ENCODE assay signal across 9 mouse cellular contexts in the genomic region with DNA sequence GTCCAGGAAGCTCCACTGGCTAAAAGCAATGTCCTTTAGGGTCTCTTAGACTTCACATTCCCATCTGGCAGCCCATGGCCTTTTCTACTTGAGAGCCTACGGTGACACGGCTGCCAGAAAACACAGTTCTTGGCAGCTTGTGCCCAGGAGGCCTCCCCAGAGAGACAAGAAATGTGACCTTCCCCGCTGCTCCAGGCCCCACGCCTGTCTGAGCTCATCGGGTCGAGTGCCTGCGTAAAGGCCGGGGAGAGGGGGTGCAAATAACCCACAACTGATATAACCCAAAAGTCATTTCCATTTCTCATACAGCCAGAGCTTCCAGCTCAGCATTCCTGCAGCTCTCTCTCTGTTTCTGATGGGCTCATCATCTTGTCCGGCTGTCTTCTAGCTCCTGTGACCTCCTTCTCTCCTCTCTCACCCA. TPM values are rescaled to one million over a fixed set of nuclear protein-coding genes. Genes with fewer than 3 reads are reported as not detected.
DNase-seq lines count a peak whose midpoint lies in the region; ATAC-seq and TF ChIP-seq lines count a peak whose summit lies in the region.
"Had no signal": no experiment of that assay in that cellular context is flagged by ENCODE, and none has a peak within 500 bp of the region (broad histone marks: within the 10 kb centered on the region; RNA-seq: fewer than 3 reads in every experiment).

No protein-coding gene starts in this region.

- H3K9ac ChIP-seq in midbrain, embryonic 14.5 days (replicated peaks; ENCODE audit: low read length): no peak overlapping the region
- H3K9ac ChIP-seq in midbrain, embryonic 15.5 days: no peak overlapping the region
- H3K9ac ChIP-seq in heart, postnatal 0 days (replicated peaks; ENCODE audit: low read depth, low read length): no peak overlapping the region; the same call in 1 of the 2 replicates
- no peak overlapping the region for H3K9ac ChIP-seq in midbrain, embryonic 13.5 days (replicated peaks)

- 0 out of 2 replicates have a peak, but pooled peaks have one; percentile 32 for TF ChIP-seq EP300 in heart, postnatal 0 days (IDR thresholded peaks at IDR 0.05; ENCODE audit: low read depth)

- no peak for DNase-seq in midbrain, embryonic 14.5 days
- no peak for DNase-seq in embryonic facial prominence, embryonic 10.5 days (ENCODE audit: low spot score)
- peak; percentile 65 for DNase-seq in heart, postnatal 0 days (ENCODE audit: low spot score)
- DNase-seq in skeletal muscle tissue, adult 2 months (ENCODE audit: low read depth, low spot score): peak; percentile 95
- DNase-seq in urinary bladder, postnatal 14 days (ENCODE audit: low spot score): no peak

- WGBS in midbrain, embryonic 14.5 days: 62% methylated on average over 9 of the region's 9 CpGs
- 51% methylated on average over 9 of the region's 9 CpGs for WGBS in midbrain, embryonic 15.5 days
- WGBS in embryonic facial prominence, embryonic 10.5 days: 61% methylated on average over 9 of the region's 9 CpGs
- 26% methylated on average over 9 of the region's 9 CpGs for WGBS in heart, postnatal 0 days
- 67% methylated on average over 9 of the region's 9 CpGs for whole genome bisulfite sequencing in midbrain, embryonic 13.5 days

- H3K27me3 ChIP-seq in midbrain, embryonic 14.5 days (ENCODE audit: control insufficient read depth, insufficient read depth, low read length): no peaks in the 10 kb centered on the region
- H3K27me3 ChIP-seq in midbrain, embryonic 15.5 days (replicated peaks): no peaks in the 10 kb centered on the region
- H3K27me3 ChIP-seq in embryonic facial prominence, embryonic 10.5 days (replicated peaks; ENCODE audit: low read depth, poor library complexity, severe bottlenecking): 0 out of 2 replicates have a peak, but pooled peaks cover 9% of the 10 kb centered on the region
- no peaks in the 10 kb centered on the region for H3K27me3 ChIP-seq in heart, postnatal 0 days (ENCODE audit: control insufficient read depth, insufficient read depth, low read length)
- no peaks in the 10 kb centered on the region for H3K27me3 ChIP-seq in midbrain, embryonic 13.5 days

- no peak overlapping the region for H3K4me3 ChIP-seq in midbrain, embryonic 14.5 days (replicated peaks; ENCODE audit: low read depth, low read length)
- H3K4me3 ChIP-seq in midbrain, embryonic 15.5 days: no peak overlapping the region
- no peak overlapping the region for H3K4me3 ChIP-seq in embryonic facial prominence, embryonic 10.5 days
- no peak overlapping the region for H3K4me3 ChIP-seq in heart, postnatal 0 days (ENCODE audit: low read depth, low read length)
- H3K4me3 ChIP-seq in midbrain, embryonic 13.5 days (replicated peaks): no peak overlapping the region

- H3K4me2 ChIP-seq in midbrain, embryonic 14.5 days (ENCODE audit: low read length): no peak overlapping the region
- no peak overlapping the region for H3K4me2 ChIP-seq in midbrain, embryonic 15.5 days
- H3K4me2 ChIP-seq in heart, postnatal 0 days (ENCODE audit: low read depth, low read length): no peak overlapping the region
- no peak overlapping the region for H3K4me2 ChIP-seq in midbrain, embryonic 13.5 days (replicated peaks)

- TF ChIP-seq CTCF in heart, postnatal 0 days (IDR thresholded peaks at IDR 0.05; ENCODE audit: low read depth): no peak

- H3K36me3 ChIP-seq in midbrain, embryonic 14.5 days (ENCODE audit: control insufficient read depth, insufficient read depth, low read length): no peaks in the 10 kb centered on the region
- H3K36me3 ChIP-seq in midbrain, embryonic 15.5 days (replicated peaks): no peaks in the 10 kb centered on the region
- H3K36me3 ChIP-seq in embryonic facial prominence, embryonic 10.5 days (replicated peaks): no peaks in the 10 kb centered on the region
- H3K36me3 ChIP-seq in heart, postnatal 0 days (replicated peaks; ENCODE audit: control insufficient read depth, insufficient read depth, low read length): no peaks in the 10 kb centered on the region
- H3K36me3 ChIP-seq in midbrain, embryonic 13.5 days: no peaks in the 10 kb centered on the region

- peaks cover 9% of the 10 kb centered on the region for H3K4me1 ChIP-seq in midbrain, embryonic 14.5 days (ENCODE audit: control insufficient read depth, insufficient read depth, low read length)
- peaks cover 14% of the 10 kb centered on the region for H3K4me1 ChIP-seq in midbrain, embryonic 15.5 days
- peaks cover 58% of the 10 kb centered on the region for H3K4me1 ChIP-seq in embryonic facial prominence, embryonic 10.5 days
- H3K4me1 ChIP-seq in heart, postnatal 0 days (ENCODE audit: control insufficient read depth, insufficient read depth): peaks cover 60% of the 10 kb centered on the region
- H3K4me1 ChIP-seq in midbrain, embryonic 13.5 days (replicated peaks): peaks cover 31% of the 10 kb centered on the region

- no peak for ATAC-seq in midbrain, embryonic 14.5 days (ENCODE audit: low FRiP score, low TSS enrichment)
- no peak for ATAC-seq in midbrain, embryonic 15.5 days (replicated peaks)
- peak; percentile 68 for ATAC-seq in heart, postnatal 0 days (ENCODE audit: insufficient read depth, low read depth)
- no peak for ATAC-seq in monocyte, adult 5-6 weeks (replicated peaks; ENCODE audit: insufficient number of reproducible peaks, low FRiP score, low TSS enrichment, poor library complexity, severe bottlenecking)
- ATAC-seq in midbrain, embryonic 13.5 days: no peak
- ATAC-seq: activated CD4-positive, CD25-positive, alpha-beta regulatory T cell, adult 4 months had no signal

- H3K9me3 ChIP-seq in midbrain, embryonic 14.5 days (ENCODE audit: control insufficient read depth, low read length): no peaks in the 10 kb centered on the region
- H3K9me3 ChIP-seq in midbrain, embryonic 15.5 days: no peaks in the 10 kb centered on the region
- H3K9me3 ChIP-seq in embryonic facial prominence, embryonic 10.5 days: no peaks in the 10 kb centered on the region
- no peaks in the 10 kb centered on the region for H3K9me3 ChIP-seq in heart, postnatal 0 days (replicated peaks; ENCODE audit: control insufficient read depth, low read length)
- H3K9me3 ChIP-seq in midbrain, embryonic 13.5 days: no peaks in the 10 kb centered on the region

- 0 out of 2 replicates have a peak overlapping the region, but pooled peaks have one; percentile 9 for H3K27ac ChIP-seq in midbrain, embryonic 14.5 days (replicated peaks; ENCODE audit: low read depth, low read length)
- H3K27ac ChIP-seq in midbrain, embryonic 15.5 days: no peak overlapping the region
- peak overlapping the region; percentile 60 for H3K27ac ChIP-seq in embryonic facial prominence, embryonic 10.5 days (replicated peaks)
- peak overlapping the region; percentile 99 for H3K27ac ChIP-seq in heart, postnatal 0 days (ENCODE audit: low read depth)
- no peak overlapping the region for H3K27ac ChIP-seq in midbrain, embryonic 13.5 days

RNA-seq across cellular contexts. Expression of gene Ip6k3, which starts 13.8 kb away (rescaled TPM):
- polyA plus RNA-seq in midbrain, embryonic 14.5 days (2014; fragmentation: Nextera tagmentation; extraction: Ambion mirVana): 0.20 and 0.36 TPM in 2 replicates
- polyA plus RNA-seq in midbrain, embryonic 15.5 days (2015; fragmentation: Nextera tagmentation; extraction: Ambion mirVana): 0.21 and 0.40 TPM in 2 replicates
- polyA plus RNA-seq in embryonic facial prominence, embryonic 10.5 days (2016; fragmentation: Nextera tagmentation; extraction: Ambion mirVana): not detected in 2 replicates
- total RNA-seq in heart, postnatal 0 days (2014; rRNA removed; ENCODE audit: low replicate concordance): 0.93 and 6.1 TPM in 2 replicates
- polyA plus RNA-seq in heart, postnatal 0 days (2015; fragmentation: Nextera tagmentation; extraction: Ambion mirVana): 2.1 and 3.7 TPM in 2 replicates
- 5.4 to 8.6 TPM (median 7.0 TPM) in 3 replicates for total RNA-seq in monocyte, adult 5-6 weeks (2017)
- polyA plus RNA-seq in midbrain, embryonic 13.5 days (2015; fragmentation: Nextera tagmentation; extraction: Ambion mirVana): 0.22 and 0.46 TPM in 2 replicates
- polyA plus RNA-seq: activated CD4-positive, CD25-positive, alpha-beta regulatory T cell, adult 4 months had no signal

RNA-seq across cellular contexts. Expression of gene Uqcc2, which starts 20.1 kb away (rescaled TPM):
- polyA plus RNA-seq in midbrain, embryonic 14.5 days (2014; fragmentation: Nextera tagmentation; extraction: Ambion mirVana): 353 and 471 TPM in 2 replicates
- polyA plus RNA-seq in midbrain, embryonic 15.5 days (2015; fragmentation: Nextera tagmentation; extraction: Ambion mirVana): 365 and 372 TPM in 2 replicates
- polyA plus RNA-seq in embryonic facial prominence, embryonic 10.5 days (2016; fragmentation: Nextera tagmentation; extraction: Ambion mirVana): 407 and 410 TPM in 2 replicates
- 301 and 397 TPM in 2 replicates for total RNA-seq in heart, postnatal 0 days (2014; rRNA removed; ENCODE audit: low replicate concordance)
- 419 and 436 TPM in 2 replicates for polyA plus RNA-seq in heart, postnatal 0 days (2015; fragmentation: Nextera tagmentation; extraction: Ambion mirVana)
- total RNA-seq in monocyte, adult 5-6 weeks (2017): 79.3 to 105 TPM (median 82.5 TPM) in 3 replicates
- polyA plus RNA-seq in midbrain, embryonic 13.5 days (2015; fragmentation: Nextera tagmentation; extraction: Ambion mirVana): 356 and 378 TPM in 2 replicates

RNA-seq across cellular contexts. Expression of gene Lemd2, which starts 50.5 kb away (rescaled TPM):
- polyA plus RNA-seq in midbrain, embryonic 14.5 days (2014; fragmentation: Nextera tagmentation; extraction: Ambion mirVana): 20.8 and 30.7 TPM in 2 replicates
- 26.1 and 26.7 TPM in 2 replicates for polyA plus RNA-seq in midbrain, embryonic 15.5 days (2015; fragmentation: Nextera tagmentation; extraction: Ambion mirVana)
- polyA plus RNA-seq in embryonic facial prominence, embryonic 10.5 days (2016; fragmentation: Nextera tagmentation; extraction: Ambion mirVana): 18.8 and 20.0 TPM in 2 replicates
- 40.2 and 45.4 TPM in 2 replicates for total RNA-seq in heart, postnatal 0 days (2014; rRNA removed; ENCODE audit: low replicate concordance)
- 6.5 and 7.1 TPM in 2 replicates for polyA plus RNA-seq in heart, postnatal 0 days (2015; fragmentation: Nextera tagmentation; extraction: Ambion mirVana)
- 54.3 to 81.1 TPM (median 78.5 TPM) in 3 replicates for total RNA-seq in monocyte, adult 5-6 weeks (2017)
- 16.5 and 24.0 TPM in 2 replicates for polyA plus RNA-seq in midbrain, embryonic 13.5 days (2015; fragmentation: Nextera tagmentation; extraction: Ambion mirVana)

Comparison
In these comparisons a context has a peak if more than half of its experiments do, and no peak if none do; other contexts are left out.
1. H3K27ac ChIP-seq: peak in midbrain, embryonic 14.5 days (single experiment), embryonic facial prominence, embryonic 10.5 days (single experiment) and heart, postnatal 0 days (single experiment); none in midbrain, embryonic 15.5 days (single experiment) and midbrain, embryonic 13.5 days (single experiment).
2. DNase-seq: peak in heart, postnatal 0 days (single experiment) and skeletal muscle tissue, adult 2 months (single experiment); none in midbrain, embryonic 14.5 days (single experiment), embryonic facial prominence, embryonic 10.5 days (single experiment) and urinary bladder, postnatal 14 days (single experiment).